Comparison of ENCODE assay signal across 8 mouse cellular contexts in genomic region chr9:20971751-20972140, GRCm38 (mm10). TPM values are rescaled to one million over a fixed set of nuclear protein-coding genes. Genes with fewer than 3 reads are reported as not detected.
DNase-seq lines count a peak whose midpoint lies in the region; ATAC-seq lines count a peak whose summit lies in the region.

No protein-coding gene starts in this region.

- DNase-seq in A20 (ENCODE audit: low read depth, low spot score) (peak; percentile 59), MN1 (ENCODE audit: low spot score) (peak; percentile 34)
- no peak for DNase-seq in heart, embryonic 10.5 days (ENCODE audit: low spot score)
- DNase-seq in limb, embryonic 11.5 days (ENCODE audit: low spot score): peak; percentile 53
- DNase-seq in thymus, postnatal 0 days (ENCODE audit: low spot score): no peak
- no peak for DNase-seq in left cerebral cortex, postnatal 10 days (ENCODE audit: extremely low spot score in 1 of 2, low spot score in 2 of 2)
- no peak for DNase-seq in urinary bladder, postnatal 10 days (ENCODE audit: low spot score)
- no peak for DNase-seq in spleen, adult 18-20 months

- no peaks in the 10 kb centered on the region for H3K27me3 ChIP-seq in heart, embryonic 10.5 days (ENCODE audit: insufficient read depth, poor library complexity, severe bottlenecking)
- no peaks in the 10 kb centered on the region for H3K27me3 ChIP-seq in limb, embryonic 11.5 days (ENCODE audit: control insufficient read depth, insufficient read depth, low read length)

- peak overlapping the region; percentile 98; the same call in 1 of the 2 replicates for H3K4me2 ChIP-seq in limb, embryonic 11.5 days (ENCODE audit: low read depth, severe bottlenecking)

- peaks cover 47% of the 10 kb centered on the region for H3K4me1 ChIP-seq in heart, embryonic 10.5 days
- H3K4me1 ChIP-seq in limb, embryonic 11.5 days (ENCODE audit: control insufficient read depth, insufficient read depth, low read length): peaks cover 41% of the 10 kb centered on the region

- H3K36me3 ChIP-seq in heart, embryonic 10.5 days: peaks cover 40% of the 10 kb centered on the region
- H3K36me3 ChIP-seq in limb, embryonic 11.5 days (ENCODE audit: control insufficient read depth, insufficient read depth, low read length): peaks cover 5% of the 10 kb centered on the region; the same call in 1 of the 2 replicates

- peak; percentile 70 for ATAC-seq in limb, embryonic 11.5 days (ENCODE audit: insufficient number of reproducible peaks, low FRiP score, low TSS enrichment, low read depth)

- H3K9me3 ChIP-seq in heart, embryonic 10.5 days: no peaks in the 10 kb centered on the region
- no peaks in the 10 kb centered on the region for H3K9me3 ChIP-seq in limb, embryonic 11.5 days (ENCODE audit: control insufficient read depth, low read length)

- peak overlapping the region; percentile 31; the same call in 1 of the 2 replicates for H3K4me3 ChIP-seq in heart, embryonic 10.5 days
- H3K4me3 ChIP-seq in limb, embryonic 11.5 days (ENCODE audit: low read depth, low read length): no peak overlapping the region; the same call in 1 of the 2 replicates

- H3K9ac ChIP-seq in limb, embryonic 11.5 days (ENCODE audit: low read length): no peak overlapping the region

- intact Hi-C loops in left cerebral cortex, postnatal 10 days (cut with DNase I): no loop called here

- H3K27ac ChIP-seq in heart, embryonic 10.5 days: peak overlapping the region; percentile 78
- peak overlapping the region; percentile 89; the same call in 1 of the 2 replicates for H3K27ac ChIP-seq in limb, embryonic 11.5 days (replicated peaks; ENCODE audit: low read depth, low read length)

- WGBS in heart, embryonic 10.5 days: 80% methylated on average over 7 of the region's 7 CpGs
- 35% methylated on average over 7 of the region's 7 CpGs for WGBS in limb, embryonic 11.5 days

RNA-seq across cellular contexts. Expression of gene S1pr2, which starts 4.8 kb away (rescaled TPM):
- polyA plus RNA-seq in heart, embryonic 10.5 days (2016; fragmentation: Nextera tagmentation; extraction: Ambion mirVana): 25.1 and 34.6 TPM in 2 replicates
- polyA plus RNA-seq in limb, embryonic 11.5 days (2014; fragmentation: Nextera tagmentation; extraction: Ambion mirVana): 46.5 and 52.8 TPM in 2 replicates
- 12.1 and 12.7 TPM in 2 replicates for polyA plus RNA-seq in thymus, postnatal 0 days (2015; fragmentation: Nextera tagmentation; extraction: Ambion mirVana)
- total RNA-seq in left cerebral cortex, postnatal 10 days (2021): 1 to 10 TPM; 1.5 to 1.6 TPM

RNA-seq across cellular contexts. Expression of gene Dnmt1, which starts 12.1 kb away (rescaled TPM):
- polyA plus RNA-seq in heart, embryonic 10.5 days (2016; fragmentation: Nextera tagmentation; extraction: Ambion mirVana): 105 and 110 TPM in 2 replicates
- polyA plus RNA-seq in limb, embryonic 11.5 days (2014; fragmentation: Nextera tagmentation; extraction: Ambion mirVana): 95.7 and 95.8 TPM in 2 replicates
- 90.0 and 96.3 TPM in 2 replicates for polyA plus RNA-seq in thymus, postnatal 0 days (2015; fragmentation: Nextera tagmentation; extraction: Ambion mirVana)
- total RNA-seq in left cerebral cortex, postnatal 10 days (2021): 10 to 100 TPM; 51.1 to 54.7 TPM

RNA-seq across cellular contexts. Expression of gene Mrpl4, which starts 30.8 kb away (rescaled TPM):
- polyA plus RNA-seq in heart, embryonic 10.5 days (2016; fragmentation: Nextera tagmentation; extraction: Ambion mirVana): 157 and 162 TPM in 2 replicates
- polyA plus RNA-seq in limb, embryonic 11.5 days (2014; fragmentation: Nextera tagmentation; extraction: Ambion mirVana): 163 and 169 TPM in 2 replicates
- polyA plus RNA-seq in thymus, postnatal 0 days (2015; fragmentation: Nextera tagmentation; extraction: Ambion mirVana): 116 and 130 TPM in 2 replicates
- 10 to 100 TPM; 53.3 to 56.0 TPM for total RNA-seq in left cerebral cortex, postnatal 10 days (2021)

RNA-seq across cellular contexts. Expression of gene Icam1, which starts 44.0 kb away (rescaled TPM):
- 7.7 and 9.7 TPM in 2 replicates for polyA plus RNA-seq in heart, embryonic 10.5 days (2016; fragmentation: Nextera tagmentation; extraction: Ambion mirVana)
- polyA plus RNA-seq in limb, embryonic 11.5 days (2014; fragmentation: Nextera tagmentation; extraction: Ambion mirVana): 5.5 and 8.3 TPM in 2 replicates
- polyA plus RNA-seq in thymus, postnatal 0 days (2015; fragmentation: Nextera tagmentation; extraction: Ambion mirVana): 64.8 and 64.9 TPM in 2 replicates
- total RNA-seq in left cerebral cortex, postnatal 10 days (2021): 1 to 10 TPM; 3.1 to 3.3 TPM

RNA-seq across cellular contexts. Expression of gene Icam4, which starts 57.4 kb away (rescaled TPM):
- polyA plus RNA-seq in heart, embryonic 10.5 days (2016; fragmentation: Nextera tagmentation; extraction: Ambion mirVana): 15.2 and 19.9 TPM in 2 replicates
- 3.6 and 5.3 TPM in 2 replicates for polyA plus RNA-seq in limb, embryonic 11.5 days (2014; fragmentation: Nextera tagmentation; extraction: Ambion mirVana)
- 0.31 and 0.48 TPM in 2 replicates for polyA plus RNA-seq in thymus, postnatal 0 days (2015; fragmentation: Nextera tagmentation; extraction: Ambion mirVana)
- under 1 TPM in 1 of 2 experiments, not detected in 1; 0.63 TPM for total RNA-seq in left cerebral cortex, postnatal 10 days (2021)

Comparison
In these comparisons a context has a peak if more than half of its experiments do, and no peak if none do; other contexts are left out.
1. DNase-seq: peak in A20 (single experiment), MN1 (single experiment) and limb, embryonic 11.5 days (single experiment); none in heart, embryonic 10.5 days (single experiment), thymus, postnatal 0 days (single experiment), left cerebral cortex, postnatal 10 days (0 of 2), urinary bladder, postnatal 10 days (single experiment) and spleen, adult 18-20 months (0 of 2).